Mouse (Mus musculus): ENCODE measurements around the gene Csf2rb. TPM values are rescaled to one million over a fixed set of nuclear protein-coding genes. Genes with fewer than 3 reads are reported as not detected.

Gene Csf2rb
- polyA plus RNA-seq, 1 experiment from 2014 or later: 2.3 TPM

- Histone ChIP-seq H3K27me3 (ENCODE audit: insufficient read depth, poor library complexity, severe bottlenecking) (0 out of 2 replicates have a peak, but pooled peaks cover 4% of the 10 kb centered on the region), H3K4me1 (replicated peaks) (0 out of 2 replicates have a peak, but pooled peaks cover 9% of the 10 kb centered on the region), H3K4me3 (no peak overlapping the region), H3K9me3 (no peaks in the 10 kb centered on the region), H3K36me3 (no peaks in the 10 kb centered on the region), H3K27ac (no peak overlapping the region)
- no peak for DNase-seq (ENCODE audit: low spot score)
- 84% methylated on average over 1 of the region's 1 CpGs for WGBS
These were observed 60.0 kb downstream of the Csf2rb start for GRCm38 (mm10) chr15:78385564-78385963.

- no peaks in the 10 kb centered on the region for H3K36me3 ChIP-seq
These were observed 65.3 kb downstream of the Csf2rb start for GRCm38 (mm10) chr15:78390855-78391254.

GRCm38 (mm10) chr15:78395478-78395962 lies 70.0 kb downstream of the Csf2rb start, which contains the start of gene Tex33:
TSS of gene Tex33 (minus strand) at chr15:78395912.
- Histone ChIP-seq H3K4me3 (no peak within 1 kb of the TSS), H3K27me3 (ENCODE audit: insufficient read depth, poor library complexity, severe bottlenecking) (peaks cover 4% of the 10 kb centered on the region; the same call in 1 of the 2 replicates), H3K4me1 (replicated peaks) (peaks cover 7% of the 10 kb centered on the region; the same call in 1 of the 2 replicates), H3K9me3 (no peaks in the 10 kb centered on the region), H3K36me3 (no peaks in the 10 kb centered on the region), H3K27ac (no peak within 1 kb of the TSS)
- no peak for DNase-seq (ENCODE audit: low spot score)
- WGBS: 88% methylated on average over 8 of the region's 8 CpGs

More at GRCm38 (mm10) chr15:78390855-78391254, 65.3 kb downstream of the Csf2rb start:
- no peak overlapping the region for H3K27ac ChIP-seq
- H3K27me3 ChIP-seq (ENCODE audit: insufficient read depth, poor library complexity, severe bottlenecking): 0 out of 2 replicates have a peak, but pooled peaks cover 4% of the 10 kb centered on the region
- H3K4me1 ChIP-seq (replicated peaks): peaks cover 4% of the 10 kb centered on the region; the same call in 1 of the 2 replicates
- H3K9me3 ChIP-seq: no peaks in the 10 kb centered on the region
- DNase-seq (ENCODE audit: low spot score): no peak
- no peak overlapping the region for H3K4me3 ChIP-seq
- 88% methylated on average over 3 of the region's 3 CpGs for WGBS

GRCm38 (mm10) chr15:78401345-78401744 lies 75.8 kb downstream of the Csf2rb start:
- Histone ChIP-seq H3K27me3 (ENCODE audit: insufficient read depth, poor library complexity, severe bottlenecking) (peaks cover 14% of the 10 kb centered on the region), H3K36me3 (no peaks in the 10 kb centered on the region), H3K27ac (no peak overlapping the region), H3K4me1 (replicated peaks) (peaks cover 42% of the 10 kb centered on the region), H3K9me3 (no peaks in the 10 kb centered on the region), H3K4me3 (no peak overlapping the region)
- 82% methylated on average over 6 of the region's 6 CpGs for WGBS
- no peak for DNase-seq (ENCODE audit: low spot score)

GRCm38 (mm10) chr15:78401921-78402320 lies 76.4 kb downstream of the Csf2rb start:
- peak overlapping the region; percentile 59; the same call in 1 of the 2 replicates for H3K27ac ChIP-seq
- no peak for DNase-seq (ENCODE audit: low spot score)
- no peaks in the 10 kb centered on the region for H3K36me3 ChIP-seq
- 78% methylated on average over 4 of the region's 4 CpGs for WGBS
- H3K4me3 ChIP-seq: no peak overlapping the region
- no peaks in the 10 kb centered on the region for H3K9me3 ChIP-seq
- H3K4me1 ChIP-seq (replicated peaks): peaks cover 47% of the 10 kb centered on the region
- H3K27me3 ChIP-seq (ENCODE audit: insufficient read depth, poor library complexity, severe bottlenecking): peaks cover 14% of the 10 kb centered on the region

- 82% methylated on average over 7 of the region's 7 CpGs for WGBS
- no peak for DNase-seq (ENCODE audit: low spot score)
- no peak overlapping the region for H3K4me3 ChIP-seq
- no peaks in the 10 kb centered on the region for H3K36me3 ChIP-seq
- peaks cover 14% of the 10 kb centered on the region for H3K27me3 ChIP-seq (ENCODE audit: insufficient read depth, poor library complexity, severe bottlenecking)
- peaks cover 52% of the 10 kb centered on the region for H3K4me1 ChIP-seq (replicated peaks)
- no peaks in the 10 kb centered on the region for H3K9me3 ChIP-seq
- no peak overlapping the region for H3K27ac ChIP-seq
These were observed 76.9 kb downstream of the Csf2rb start for GRCm38 (mm10) chr15:78402423-78402822.

GRCm38 (mm10) chr15:78403301-78403741 lies 77.8 kb downstream of the Csf2rb start:
- peaks cover 61% of the 10 kb centered on the region for H3K4me1 ChIP-seq (replicated peaks)

More at GRCm38 (mm10) chr15:78403301-78403741, 77.8 kb downstream of the Csf2rb start:
- WGBS: 34% methylated on average over 3 of the region's 3 CpGs
- Histone ChIP-seq H3K4me3 (no peak overlapping the region), H3K27ac (peak overlapping the region; percentile 53), H3K9me3 (no peaks in the 10 kb centered on the region), H3K27me3 (ENCODE audit: insufficient read depth, poor library complexity, severe bottlenecking) (peaks cover 21% of the 10 kb centered on the region), H3K36me3 (no peaks in the 10 kb centered on the region)
- DNase-seq (ENCODE audit: low spot score): no peak

Other genes with a start within 250 kb of the Csf2rb start
- 0.24 and 0.92 TPM in 2 replicates for gene Cacng2, start 205.7 kb upstream of the Csf2rb start, polyA plus RNA-seq (2016; fragmentation: Nextera tagmentation; extraction: Ambion mirVana)
- gene Ift27, start 151.6 kb upstream of the Csf2rb start, polyA plus RNA-seq (2016; fragmentation: Nextera tagmentation; extraction: Ambion mirVana): 156 and 171 TPM in 2 replicates
- gene Pvalb, start 119.4 kb upstream of the Csf2rb start, polyA plus RNA-seq (2016; fragmentation: Nextera tagmentation; extraction: Ambion mirVana): 0.39 and 0.52 TPM in 2 replicates
- gene Ncf4, start 81.0 kb upstream of the Csf2rb start, polyA plus RNA-seq (2016; fragmentation: Nextera tagmentation; extraction: Ambion mirVana): 4.4 and 7.5 TPM in 2 replicates
- 0.39 and 0.60 TPM in 2 replicates for gene Csf2rb2, start 20.0 kb upstream of the Csf2rb start, polyA plus RNA-seq (2016; fragmentation: Nextera tagmentation; extraction: Ambion mirVana)
- gene Tex33, start 70.2 kb downstream of the Csf2rb start, polyA plus RNA-seq (2016; fragmentation: Nextera tagmentation; extraction: Ambion mirVana): not detected in 2 replicates
- 7.7 and 10.9 TPM in 2 replicates for gene Tst, start 80.2 kb downstream of the Csf2rb start, polyA plus RNA-seq (2016; fragmentation: Nextera tagmentation; extraction: Ambion mirVana)
- gene Mpst, start 80.7 kb downstream of the Csf2rb start, polyA plus RNA-seq (2016; fragmentation: Nextera tagmentation; extraction: Ambion mirVana): 1.4 and 1.5 TPM in 2 replicates
- 66.4 and 73.5 TPM in 2 replicates for gene Kctd17, start 102.8 kb downstream of the Csf2rb start, polyA plus RNA-seq (2016; fragmentation: Nextera tagmentation; extraction: Ambion mirVana)
- not detected in 2 replicates for gene Tmprss6, start 142.9 kb downstream of the Csf2rb start, polyA plus RNA-seq (2016; fragmentation: Nextera tagmentation; extraction: Ambion mirVana)
- not detected in 2 replicates for gene Il2rb, start 169.5 kb downstream of the Csf2rb start, polyA plus RNA-seq (2016; fragmentation: Nextera tagmentation; extraction: Ambion mirVana)
- 9.8 and 9.9 TPM in 2 replicates for gene C1qtnf6, start 205.7 kb downstream of the Csf2rb start, polyA plus RNA-seq (2016; fragmentation: Nextera tagmentation; extraction: Ambion mirVana)
- gene Sstr3, start 218.9 kb downstream of the Csf2rb start, polyA plus RNA-seq (2016; fragmentation: Nextera tagmentation; extraction: Ambion mirVana): 0.04 and 0.22 TPM in 2 replicates
- gene Rac2, start 247.0 kb downstream of the Csf2rb start, polyA plus RNA-seq (2016; fragmentation: Nextera tagmentation; extraction: Ambion mirVana): 7.8 and 8.1 TPM in 2 replicates